Mouse (Mus musculus): ENCODE data around the gene 6030452D12Rik. TPM values are rescaled to one million over a fixed set of nuclear protein-coding genes. Genes with fewer than 3 reads are reported as not detected.

The 6030452D12Rik gene
- polyA plus RNA-seq (2015; fragmentation: Illumina TruSeq; extraction: RNeasy Lipid Tissue Mini Kit (QIAGEN cat#74804); ENCODE audit: insufficient read depth, low read depth, low replicate concordance) = not detected

GRCm38 (mm10) chr8:106500018-106500685, at the start of gene 6030452D12Rik:
Gene 6030452D12Rik (plus strand): TSS chr8:106500522.

GRCm38 (mm10) chr8:106510365-106510975, 10.1 kb downstream of the 6030452D12Rik start, which contains the start of gene Cdh3:
Gene Cdh3 (plus strand): TSS chr8:106510891.

Other genes with a start within 250 kb of the 6030452D12Rik start
- 4.2 TPM for gene Smpd3, start 162.5 kb upstream of the 6030452D12Rik start, polyA plus RNA-seq (2015; fragmentation: Illumina TruSeq; extraction: RNeasy Lipid Tissue Mini Kit (QIAGEN cat#74804); ENCODE audit: insufficient read depth, low read depth, low replicate concordance)
- gene Zfp90, start 85.2 kb upstream of the 6030452D12Rik start, polyA plus RNA-seq (2015; fragmentation: Illumina TruSeq; extraction: RNeasy Lipid Tissue Mini Kit (QIAGEN cat#74804); ENCODE audit: insufficient read depth, low read depth, low replicate concordance) = 2.4 TPM
- 1.1 TPM for gene Cdh3, start 10.4 kb downstream of the 6030452D12Rik start, polyA plus RNA-seq (2015; fragmentation: Illumina TruSeq; extraction: RNeasy Lipid Tissue Mini Kit (QIAGEN cat#74804); ENCODE audit: insufficient read depth, low read depth, low replicate concordance)
- gene Gm10073, start 72.9 kb downstream of the 6030452D12Rik start, polyA plus RNA-seq (2015; fragmentation: Illumina TruSeq; extraction: RNeasy Lipid Tissue Mini Kit (QIAGEN cat#74804); ENCODE audit: insufficient read depth, low read depth, low replicate concordance) = 2.2 TPM
- gene Cdh1, start 102.8 kb downstream of the 6030452D12Rik start, polyA plus RNA-seq (2015; fragmentation: Illumina TruSeq; extraction: RNeasy Lipid Tissue Mini Kit (QIAGEN cat#74804); ENCODE audit: insufficient read depth, low read depth, low replicate concordance) = 16.7 TPM
- gene Tango6, start 182.5 kb downstream of the 6030452D12Rik start, polyA plus RNA-seq (2015; fragmentation: Illumina TruSeq; extraction: RNeasy Lipid Tissue Mini Kit (QIAGEN cat#74804); ENCODE audit: insufficient read depth, low read depth, low replicate concordance) = 1.0 TPM